24 mouse cellular contexts compared by ENCODE assay signal in the genomic region with DNA sequence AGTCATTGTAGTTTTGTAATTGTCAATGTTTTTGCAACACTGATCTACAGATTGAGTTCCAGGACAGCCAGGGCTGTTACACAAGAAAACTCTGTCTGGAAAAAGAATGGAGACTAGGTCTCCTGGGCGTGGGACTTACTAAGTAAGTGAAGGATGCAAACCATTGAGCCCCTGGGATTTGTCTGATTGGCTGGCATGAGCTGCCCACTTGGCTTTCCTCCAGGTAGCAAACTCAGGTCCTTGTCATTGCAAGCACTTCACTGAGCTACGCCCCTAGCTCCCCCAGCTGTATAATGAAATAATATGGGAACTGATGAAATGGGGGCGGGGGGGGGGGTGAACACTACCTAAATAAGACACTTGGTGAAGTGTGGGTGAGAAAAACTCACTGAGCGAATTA. TPM values are rescaled to one million over a fixed set of nuclear protein-coding genes. Genes with fewer than 3 reads are reported as not detected.
DNase-seq lines count a peak whose midpoint lies in the region; ATAC-seq and TF ChIP-seq lines count a peak whose summit lies in the region.
"Had no signal": no experiment of that assay in that cellular context is flagged by ENCODE, and none has a peak within 500 bp of the region (broad histone marks: within the 10 kb centered on the region; RNA-seq: fewer than 3 reads in every experiment).

No protein-coding gene starts in this region.

- no peaks in the 10 kb centered on the region for H3K27me3 ChIP-seq in stomach, embryonic 16.5 days (ENCODE audit: control insufficient read depth, insufficient read depth, low read length)
- no peaks in the 10 kb centered on the region for H3K27me3 ChIP-seq in stomach, postnatal 0 days (ENCODE audit: control insufficient read depth, insufficient read depth, low read length)
- H3K27me3 ChIP-seq: CH12.LX; heart, embryonic 15.5 days had no signal

- no peaks in the 10 kb centered on the region for H3K9me3 ChIP-seq in stomach, embryonic 16.5 days (replicated peaks; ENCODE audit: control insufficient read depth, low read length)
- H3K9me3 ChIP-seq in stomach, postnatal 0 days (ENCODE audit: control insufficient read depth, low read length), result no peaks in the 10 kb centered on the region
- H3K9me3 ChIP-seq: heart, embryonic 15.5 days had no signal

- H3K4me2 ChIP-seq in stomach, embryonic 16.5 days (ENCODE audit: low read depth, low read length), result no peak overlapping the region
- H3K4me2 ChIP-seq in stomach, postnatal 0 days (replicated peaks; ENCODE audit: low read depth), result no peak overlapping the region
- H3K4me2 ChIP-seq: heart, embryonic 11.5 days; heart, embryonic 15.5 days; hindbrain, embryonic 14.5 days had no signal

- no peaks in the 10 kb centered on the region for H3K4me1 ChIP-seq in stomach, embryonic 16.5 days (ENCODE audit: control insufficient read depth, insufficient read depth, low read length)
- no peaks in the 10 kb centered on the region for H3K4me1 ChIP-seq in stomach, postnatal 0 days (replicated peaks; ENCODE audit: control insufficient read depth, insufficient read depth)

- H3K4me3 ChIP-seq in stomach, embryonic 16.5 days (replicated peaks; ENCODE audit: low read length), result no peak overlapping the region
- H3K4me3 ChIP-seq in stomach, postnatal 0 days (ENCODE audit: low read depth, low read length), result no peak overlapping the region
- H3K4me3 ChIP-seq: heart, adult 2 months; heart, embryonic 15.5 days had no signal

- no peaks in the 10 kb centered on the region for H3K36me3 ChIP-seq in stomach, embryonic 16.5 days (ENCODE audit: control insufficient read depth, insufficient read depth, low read length)
- no peaks in the 10 kb centered on the region for H3K36me3 ChIP-seq in stomach, postnatal 0 days (ENCODE audit: control insufficient read depth, insufficient read depth, low read length)

- DNase-seq in cerebellum, postnatal 10 days, result peak; percentile 54 to 57
- no peak for DNase-seq in cerebellum, adult 9-10 months
- DNase-seq in left cerebral cortex, postnatal 4 days, result peak; percentile 34
- DNase-seq in left cerebral cortex, adult 11 months (ENCODE audit: low spot score), result no peak
- DNase-seq in stomach, postnatal 0 days (ENCODE audit: low spot score), result no peak
- peak; percentile 10 for DNase-seq in brain, embryonic 14.5 days (ENCODE audit: low read depth)
- no peak for DNase-seq in cerebellum, adult 18-20 months
- DNase-seq: adrenal gland, postnatal 36 days; cerebellum, adult 11 months; cerebellum, adult 9-11 months; gastrocnemius, postnatal 10 days; heart, adult 2 months; heart, postnatal 14 days had no signal

- no peak for TF ChIP-seq EP300 in stomach, postnatal 0 days (optimal IDR thresholded peaks at IDR 0.05)

- no peak overlapping the region for H3K9ac ChIP-seq in stomach, embryonic 16.5 days (ENCODE audit: low read length)
- H3K9ac ChIP-seq in stomach, postnatal 0 days (ENCODE audit: low read length), result no peak overlapping the region
- H3K9ac ChIP-seq: heart, embryonic 15.5 days; hindbrain, embryonic 14.5 days had no signal

- ATAC-seq in stomach, embryonic 16.5 days (ENCODE audit: insufficient read depth, low FRiP score), result no peak
- no peak for ATAC-seq in stomach, postnatal 0 days (ENCODE audit: low FRiP score, low TSS enrichment)
- ATAC-seq: forebrain, embryonic 16.5 days; intestine, embryonic 16.5 days had no signal

- peak overlapping the region; percentile 17; the same call in 1 of the 2 replicates for H3K27ac ChIP-seq in stomach, embryonic 16.5 days (ENCODE audit: low read length)
- H3K27ac ChIP-seq in stomach, postnatal 0 days (replicated peaks), result no peak overlapping the region
- H3K27ac ChIP-seq: heart, adult 2 months; heart, embryonic 15.5 days; hindbrain, embryonic 14.5 days had no signal

- intact Hi-C loops in left cerebral cortex, postnatal 4 days (cut with DNase I), result no loop called here

- TF ChIP-seq POLR2A in brain, embryonic 14.5 days (IDR thresholded peaks at IDR 0.05; ENCODE audit: borderline replicate concordance, extremely low read depth, insufficient read depth, insufficient read length, poor library complexity, severe bottlenecking), result no peak

- 89% methylated on average over 4 of the region's 4 CpGs for WGBS in stomach, embryonic 16.5 days
- 82% methylated on average over 4 of the region's 4 CpGs for WGBS in stomach, postnatal 0 days

- no peak for TF ChIP-seq CTCF in stomach, postnatal 0 days (IDR thresholded peaks at IDR 0.05; ENCODE audit: low read depth)
- TF ChIP-seq CTCF in brain, embryonic 14.5 days (IDR thresholded peaks at IDR 0.05; ENCODE audit: borderline replicate concordance, extremely low read depth, insufficient read depth, insufficient read length), result no peak

RNA-seq across cellular contexts. Expression of a gene that starts 3.4 kb away (rescaled TPM):
- 10 to 100 TPM; 15.8 to 17.7 TPM for total RNA-seq in left cerebral cortex, postnatal 4 days (2021)
- 14.1 and 15.3 TPM in 2 replicates for polyA plus RNA-seq in stomach, embryonic 16.5 days (2015; fragmentation: Nextera tagmentation; extraction: Ambion mirVana)
- 15.6 and 17.0 TPM in 2 replicates for polyA plus RNA-seq in stomach, postnatal 0 days (2015; fragmentation: Nextera tagmentation; extraction: Ambion mirVana)
- 10.2 and 12.3 TPM in 2 replicates for polyA plus RNA-seq in brain, embryonic 14.5 days (2012; rRNA removed)

RNA-seq across cellular contexts. Expression of a gene that starts 14.1 kb away (rescaled TPM):
- 10 to 100 TPM; 17.1 to 19.9 TPM for total RNA-seq in left cerebral cortex, postnatal 4 days (2021)
- 26.6 and 28.1 TPM in 2 replicates for polyA plus RNA-seq in stomach, embryonic 16.5 days (2015; fragmentation: Nextera tagmentation; extraction: Ambion mirVana)
- polyA plus RNA-seq in stomach, postnatal 0 days (2015; fragmentation: Nextera tagmentation; extraction: Ambion mirVana), result 17.0 and 17.7 TPM in 2 replicates
- polyA plus RNA-seq in brain, embryonic 14.5 days (2012; rRNA removed), result 13.4 and 16.9 TPM in 2 replicates

RNA-seq across cellular contexts. Expression of a gene that starts 20.2 kb away (rescaled TPM):
- under 1 TPM in 1 of 2 experiments, not detected in 1; 0.24 TPM for total RNA-seq in left cerebral cortex, postnatal 4 days (2021)
- polyA plus RNA-seq in stomach, embryonic 16.5 days (2015; fragmentation: Nextera tagmentation; extraction: Ambion mirVana), result 0.09 TPM in 1 of 2 replicates, not detected in the other
- polyA plus RNA-seq in stomach, postnatal 0 days (2015; fragmentation: Nextera tagmentation; extraction: Ambion mirVana), result 0.12 TPM in 1 of 2 replicates, not detected in the other
- not detected in 2 replicates for polyA plus RNA-seq in brain, embryonic 14.5 days (2012; rRNA removed)
- total RNA-seq: CH12.LX; gastrocnemius, postnatal 10 days; heart, adult 2 months; heart, postnatal 14 days; hematopoietic stem cell, adult 5-6 weeks had no signal
- polyA plus RNA-seq: embryonic facial prominence, embryonic 11.5 days; forebrain, embryonic 11.5 days; frontal cortex, adult 2 months; hindbrain, embryonic 14.5 days had no signal

Comparison
In these comparisons a context has a peak if more than half of its experiments do, and no peak if none do; other contexts are left out.
1. DNase-seq: peak in cerebellum, postnatal 10 days (2 of 2), left cerebral cortex, postnatal 4 days (single experiment) and brain, embryonic 14.5 days (single experiment); none in cerebellum, adult 9-10 months (single experiment), left cerebral cortex, adult 11 months (single experiment), stomach, postnatal 0 days (single experiment) and cerebellum, adult 18-20 months (0 of 2).